Mouse (Mus musculus) brain, embryonic 14.5 days (tissue): Measurements from ENCODE around the gene Eya2.

ENCODE experiments used
- CTCF ChIP-seq: fragments of 200-500 bp; IDR thresholded peaks from 2 replicates; pipeline ENCODE4 v1.5.1; 2012; ENCODE audit warnings: inconsistent platforms, mild to moderate bottlenecking, moderate library complexity, borderline replicate concordance; ENCODE audit not compliant: insufficient read depth, insufficient read length; ENCODE audit errors: extremely low read depth
- POLR2A ChIP-seq: fragments of 200-500 bp; IDR thresholded peaks from 2 replicates; pipeline ENCODE4 v1.6.1; 2012; ENCODE audit warnings: mild to moderate bottlenecking, inconsistent platforms, borderline replicate concordance; ENCODE audit not compliant: poor library complexity, insufficient read depth, insufficient read length, severe bottlenecking; ENCODE audit errors: extremely low read depth

GRCm38 (mm10) chr2:165600926-165601325, 6.1 kb downstream of the Eya2 start:
- TF ChIP-seq CTCF = no peak
- TF ChIP-seq POLR2A = no peak
